Mouse (Mus musculus) erythroblast, embryonic 14.5 days (primary cell): ENCODE results near the gene Lgr6. TPM values are rescaled to one million over a fixed set of nuclear protein-coding genes. Genes with fewer than 3 reads are reported as not detected.

Experiments used
- H3K27me3 ChIP-seq: 2 replicates; pipeline ENCODE4 v1.6.1; 2012; ENCODE audit warnings: inconsistent platforms; ENCODE audit not compliant: control insufficient read depth
- H3K36me3 ChIP-seq: 2 replicates; pipeline ENCODE4 v1.6.1; 2012; ENCODE audit warnings: mild to moderate bottlenecking, inconsistent platforms; ENCODE audit not compliant: control insufficient read depth
- H3K4me1 ChIP-seq: 2 replicates; pipeline ENCODE4 v1.6.1; 2012; ENCODE audit warnings: inconsistent platforms; ENCODE audit not compliant: control insufficient read depth
- H3K4me3 ChIP-seq: replicated peaks from 2 replicates; pipeline ENCODE3; 2012; ENCODE audit warnings: moderate library complexity, mild to moderate bottlenecking, inconsistent platforms
- H3K9me3 ChIP-seq: 2 replicates; pipeline ENCODE4 v1.6.1; 2012; ENCODE audit warnings: low read length, inconsistent platforms, mixed read lengths; ENCODE audit not compliant: control insufficient read depth
- GATA1 ChIP-seq: IDR thresholded peaks from 2 replicates; pipeline ENCODE4 v1.6.1; 2012; ENCODE audit warnings: low read length, inconsistent platforms, mixed read lengths
- TAL1 ChIP-seq: IDR thresholded peaks from 3 replicates; pipeline ENCODE4 v1.6.1; 2012; ENCODE audit warnings: low read length, inconsistent platforms, mixed read lengths
- polyA plus RNA-seq: library from polyadenylated mRNA; stranded (reverse); fragments of >175 nt; gene quantifications from 2 replicates; pipeline ENCODE4 v1.2.3, GENCODE M21; 2012

Lgr6 gene
- polyA plus RNA-seq, 1 experiment, result not detected

DNA sequence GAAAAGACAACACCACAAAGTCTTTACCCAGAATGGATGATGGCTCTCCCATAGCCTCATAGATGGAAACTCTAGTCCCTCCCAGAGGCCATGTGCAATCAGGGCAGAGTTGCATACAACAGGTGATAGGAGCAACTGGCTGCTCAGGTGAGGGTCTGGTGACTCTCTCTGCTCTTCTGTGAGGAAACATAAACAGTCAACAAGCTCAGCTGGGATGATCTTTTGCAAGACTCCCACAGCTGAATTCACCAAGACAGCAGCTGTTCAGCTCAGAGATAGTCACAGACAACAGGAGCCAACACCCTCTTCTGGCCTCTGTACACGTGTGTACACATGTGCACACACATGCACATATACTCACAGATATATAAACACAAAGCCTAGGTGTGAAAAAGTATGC is 166.8 kb downstream of the Lgr6 start:
- H3K4me3 ChIP-seq, result no peak overlapping the region
- no peaks in the 10 kb centered on the region for H3K36me3 ChIP-seq
- no peaks in the 10 kb centered on the region for H3K9me3 ChIP-seq
- TF ChIP-seq GATA1, result no peak
- no peak for TF ChIP-seq TAL1
- peaks cover 15% of the 10 kb centered on the region for H3K4me1 ChIP-seq
- no peaks in the 10 kb centered on the region for H3K27me3 ChIP-seq

DNA sequence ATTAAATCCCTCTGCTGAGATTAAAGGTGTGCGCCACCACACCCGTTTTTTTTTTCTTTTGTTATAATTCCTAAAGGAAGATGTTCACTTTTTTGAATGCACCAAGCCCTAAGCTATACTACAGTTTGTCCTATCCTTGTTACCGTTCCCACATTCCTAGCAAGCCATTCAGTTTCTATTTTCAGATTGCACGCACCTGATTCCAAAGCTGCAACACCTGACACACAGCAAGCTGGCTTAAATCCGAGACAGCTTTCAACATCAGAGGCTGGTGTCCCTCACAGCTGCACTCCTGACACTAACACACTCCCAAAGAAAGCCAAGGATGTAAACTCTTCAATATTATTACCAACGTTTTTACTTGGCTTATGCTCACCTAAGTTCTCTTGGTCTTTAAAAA is 168.7 kb downstream of the Lgr6 start:
- no peak overlapping the region for H3K4me3 ChIP-seq
- H3K9me3 ChIP-seq, result no peaks in the 10 kb centered on the region
- H3K27me3 ChIP-seq, result no peaks in the 10 kb centered on the region
- TF ChIP-seq GATA1 (no peak), TAL1 (no peak)
- H3K36me3 ChIP-seq, result no peaks in the 10 kb centered on the region
- H3K4me1 ChIP-seq, result peaks cover 15% of the 10 kb centered on the region

Other genes starting within 250 kb of the Lgr6 start
- gene Ppp1r12b, start 149.3 kb downstream of the Lgr6 start, polyA plus RNA-seq, result 0.11 and 0.12 TPM in 2 replicates
- 1.2 and 1.8 TPM in 2 replicates for gene Ube2t, start 142.7 kb downstream of the Lgr6 start, polyA plus RNA-seq
- 0.57 and 0.67 TPM in 2 replicates for gene Ptpn7, start 27.4 kb upstream of the Lgr6 start, polyA plus RNA-seq
- 2.0 and 2.1 TPM in 2 replicates for gene Arl8a, start 41.5 kb upstream of the Lgr6 start, polyA plus RNA-seq
- not detected in 2 replicates for gene Gpr37l1, start 62.4 kb upstream of the Lgr6 start, polyA plus RNA-seq
- gene Elf3, start 153.3 kb upstream of the Lgr6 start, polyA plus RNA-seq, result not detected in 2 replicates
- gene Rnpep, start 178.8 kb upstream of the Lgr6 start, polyA plus RNA-seq, result 0.15 and 0.21 TPM in 2 replicates
- gene Timm17a, start 208.5 kb upstream of the Lgr6 start, polyA plus RNA-seq, result 0.24 and 0.52 TPM in 2 replicates
- not detected in 2 replicates for gene Lmod1, start 219.5 kb upstream of the Lgr6 start, polyA plus RNA-seq